Mouse (Mus musculus) heart, embryonic 10.5 days (tissue): ENCODE measurements around the gene Camkk1. TPM values are rescaled to one million over a fixed set of nuclear protein-coding genes. Genes with fewer than 3 reads are reported as not detected.

Experiments used
- DNase-seq: peaks from one replicate; pipeline ENCODE4 v3.0.0-alpha.2; 2017; ENCODE audit warnings: low spot score
- H3K27ac ChIP-seq: fragments of 300-500 bp; sonication (generic); 2 replicates; pipeline ENCODE4 v1.5.1; 2016; ENCODE audit warnings: mild to moderate bottlenecking
- H3K27me3 ChIP-seq: fragments of 300-500 bp; sonication (generic); 2 replicates; pipeline ENCODE4 v1.6.1; 2016; ENCODE audit warnings: mild to moderate bottlenecking; ENCODE audit not compliant: poor library complexity, insufficient read depth, severe bottlenecking
- H3K36me3 ChIP-seq: fragments of 300-500 bp; sonication (generic); 2 replicates; pipeline ENCODE4 v1.6.1; 2016; ENCODE audit warnings: mild to moderate bottlenecking, moderate library complexity
- H3K4me1 ChIP-seq: fragments of 300-500 bp; sonication (generic); 2 replicates; pipeline ENCODE4 v1.6.1; 2016; ENCODE audit warnings: mild to moderate bottlenecking
- H3K4me3 ChIP-seq: fragments of 300-500 bp; sonication (generic); 2 replicates; pipeline ENCODE4 v1.5.1; 2016; ENCODE audit warnings: mild to moderate bottlenecking, moderate library complexity
- H3K9me3 ChIP-seq: fragments of 300-500 bp; sonication (generic); 2 replicates; pipeline ENCODE4 v1.6.1; 2016; ENCODE audit warnings: mild to moderate bottlenecking, moderate library complexity
- WGBS: fragments of 180-500 bp; shearing (Covaris S2); methylation state at CpG from one replicate; pipeline ENCODE4 v1.1.7; 2016; 5-methylcytosine and 5-hydroxymethylcytosine counted together
- polyA plus RNA-seq: library from polyadenylated mRNA; unstranded; fragments of >200 nt; fragmentation: Nextera tagmentation; extraction: Ambion mirVana; gene quantifications from 2 replicates; pipeline ENCODE4 v1.2.1, GENCODE M21; 2016

Camkk1 gene
- polyA plus RNA-seq, 1 experiment from 2014 or later: 3.4 TPM

DNA sequence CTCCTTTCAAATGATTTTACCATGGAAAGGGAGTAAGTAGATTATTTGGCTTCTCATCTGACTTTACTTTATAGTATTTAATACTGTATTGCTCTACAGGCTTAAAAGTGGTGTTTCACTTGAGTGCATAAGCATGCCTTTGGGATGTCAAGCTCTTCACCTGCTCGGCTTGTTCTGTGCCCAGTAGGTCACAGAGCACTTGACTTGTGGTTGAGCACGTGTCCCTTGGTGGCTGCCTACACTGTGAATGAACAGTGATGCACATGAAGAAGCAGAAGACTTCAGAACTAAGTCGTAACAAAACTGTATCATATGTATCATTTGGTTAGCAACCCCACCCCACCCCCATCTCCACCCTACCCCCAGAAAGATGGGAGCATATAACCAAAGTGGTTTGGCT lies 61.5 kb downstream of the Camkk1 start:
- Histone ChIP-seq H3K27ac (no peak overlapping the region), H3K27me3 (no peaks in the 10 kb centered on the region), H3K4me3 (no peak overlapping the region), H3K36me3 (peaks cover 78% of the 10 kb centered on the region), H3K4me1 (no peaks in the 10 kb centered on the region; the same call in 1 of the 2 replicates), H3K9me3 (no peaks in the 10 kb centered on the region)
- DNase-seq: no peak
- WGBS: 90% methylated on average over 3 of the region's 3 CpGs

GRCm38 (mm10) chr11:73084303-73084702 lies 65.5 kb downstream of the Camkk1 start:
- Histone ChIP-seq H3K36me3 (peaks cover 40% of the 10 kb centered on the region), H3K27me3 (no peaks in the 10 kb centered on the region), H3K9me3 (no peaks in the 10 kb centered on the region), H3K27ac (0 out of 2 replicates have a peak overlapping the region, but pooled peaks have one; percentile 6), H3K4me1 (peaks cover 27% of the 10 kb centered on the region), H3K4me3 (no peak overlapping the region)
- DNase-seq: no peak
- 71% methylated on average over 6 of the region's 6 CpGs for WGBS

- WGBS: 80% methylated on average over 10 of the region's 10 CpGs
- no peak for DNase-seq
- Histone ChIP-seq H3K4me1 (peaks cover 27% of the 10 kb centered on the region), H3K4me3 (no peak overlapping the region), H3K27ac (peak overlapping the region; percentile 39; the same call in 1 of the 2 replicates), H3K27me3 (no peaks in the 10 kb centered on the region), H3K36me3 (peaks cover 35% of the 10 kb centered on the region), H3K9me3 (no peaks in the 10 kb centered on the region)
These were observed 66.0 kb downstream of the Camkk1 start for GRCm38 (mm10) chr11:73084804-73085231.

- Histone ChIP-seq H3K27ac (peak overlapping the region; percentile 39; the same call in 1 of the 2 replicates), H3K4me3 (no peak overlapping the region), H3K36me3 (peaks cover 30% of the 10 kb centered on the region), H3K4me1 (peaks cover 27% of the 10 kb centered on the region), H3K27me3 (no peaks in the 10 kb centered on the region), H3K9me3 (no peaks in the 10 kb centered on the region)
- 55% methylated on average over 7 of the region's 7 CpGs for WGBS
- no peak for DNase-seq
These were observed 66.6 kb downstream of the Camkk1 start for GRCm38 (mm10) chr11:73085391-73085790.

GRCm38 (mm10) chr11:73087700-73088480 lies 69.1 kb downstream of the Camkk1 start:
- H3K4me3 ChIP-seq: no peak overlapping the region
- WGBS: 62% methylated on average over 6 of the region's 6 CpGs
- peaks cover 7% of the 10 kb centered on the region for H3K36me3 ChIP-seq
- H3K27me3 ChIP-seq: no peaks in the 10 kb centered on the region
- DNase-seq: no peak
- peak overlapping the region; percentile 60; the same call in 1 of the 2 replicates for H3K27ac ChIP-seq
- peaks cover 27% of the 10 kb centered on the region for H3K4me1 ChIP-seq
- no peaks in the 10 kb centered on the region for H3K9me3 ChIP-seq

DNA sequence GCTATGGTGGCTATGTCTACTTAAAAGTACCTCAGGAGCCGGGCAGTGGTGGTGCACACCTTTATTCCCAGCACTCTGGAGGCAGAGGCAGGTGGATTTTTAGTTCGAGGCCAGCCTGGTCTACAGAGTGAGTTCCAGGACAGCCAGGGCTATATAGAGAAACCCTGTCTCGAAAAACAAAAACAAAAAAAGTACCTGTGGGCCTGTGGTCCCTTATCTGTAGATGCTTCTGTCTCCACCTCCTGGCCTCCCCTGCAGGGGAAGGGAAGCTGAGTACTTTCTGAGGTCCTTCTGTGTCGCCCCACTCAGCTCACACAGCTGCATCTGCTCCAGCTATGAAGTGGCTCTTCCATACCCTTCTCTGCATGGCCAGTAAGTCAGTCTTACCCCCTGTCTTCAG lies 71.5 kb downstream of the Camkk1 start, which contains the start of gene Itgae:
Itgae (plus strand) TSS at position 301 of the 400 bp plus-strand sequence.
- 79% methylated on average over 4 of the region's 4 CpGs for WGBS
- DNase-seq: peak; percentile 56
- H3K27ac ChIP-seq: no peak within 1 kb of the TSS
- H3K4me3 ChIP-seq: no peak within 1 kb of the TSS
- H3K4me1 ChIP-seq: peaks cover 27% of the 10 kb centered on the region
- H3K36me3 ChIP-seq: no peaks in the 10 kb centered on the region
- H3K9me3 ChIP-seq: no peaks in the 10 kb centered on the region
- H3K27me3 ChIP-seq: no peaks in the 10 kb centered on the region

DNA sequence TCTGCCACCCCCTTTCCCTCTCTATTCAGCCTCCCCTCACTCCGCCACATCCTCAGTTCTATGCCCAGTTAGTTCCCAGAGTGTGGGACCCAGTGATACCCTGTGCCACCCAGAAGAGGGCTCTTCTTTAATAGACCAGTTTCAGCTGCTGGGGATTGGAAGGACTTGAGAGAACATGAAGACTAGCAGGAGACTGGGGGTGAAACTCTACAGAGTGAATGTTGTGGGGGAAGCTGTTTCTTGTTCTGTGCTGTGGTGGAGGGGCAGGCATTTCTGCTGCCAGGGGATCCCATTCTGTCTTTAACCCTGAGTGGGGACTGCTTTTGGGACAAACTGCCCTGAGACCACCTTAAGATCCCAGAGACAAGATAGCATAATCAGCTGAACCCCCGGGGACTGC lies 72.0 kb downstream of the Camkk1 start:
- peaks cover 27% of the 10 kb centered on the region for H3K4me1 ChIP-seq
- H3K27ac ChIP-seq: no peak overlapping the region
- no peaks in the 10 kb centered on the region for H3K36me3 ChIP-seq
- WGBS: 77% methylated on average over 2 of the region's 2 CpGs
- H3K4me3 ChIP-seq: no peak overlapping the region
- no peaks in the 10 kb centered on the region for H3K27me3 ChIP-seq
- peak; percentile 65 for DNase-seq
- H3K9me3 ChIP-seq: no peaks in the 10 kb centered on the region

Other genes with a start within 250 kb of the Camkk1 start
- 4.6 and 6.0 TPM in 2 replicates for gene Cyb5d2, start 222.9 kb upstream of the Camkk1 start, polyA plus RNA-seq
- gene Zzef1, start 222.8 kb upstream of the Camkk1 start, polyA plus RNA-seq: 6.8 and 7.5 TPM in 2 replicates
- gene Atp2a3, start 57.8 kb upstream of the Camkk1 start, polyA plus RNA-seq: 3.4 and 4.1 TPM in 2 replicates
- gene P2rx1, start 19.9 kb upstream of the Camkk1 start, polyA plus RNA-seq: 2.6 and 4.8 TPM in 2 replicates
- 11.2 and 11.6 TPM in 2 replicates for gene Ncbp3, start 28.8 kb downstream of the Camkk1 start, polyA plus RNA-seq
- 0.25 and 0.44 TPM in 2 replicates for gene Itgae, start 71.6 kb downstream of the Camkk1 start, polyA plus RNA-seq
- gene Haspin, start 119.3 kb downstream of the Camkk1 start, polyA plus RNA-seq: 16.2 and 17.3 TPM in 2 replicates
- gene P2rx5, start 141.4 kb downstream of the Camkk1 start, polyA plus RNA-seq: 0.41 and 0.97 TPM in 2 replicates
- gene Emc6, start 158.0 kb downstream of the Camkk1 start, polyA plus RNA-seq: 107 and 126 TPM in 2 replicates
- 249 and 253 TPM in 2 replicates for gene Tax1bp3, start 158.1 kb downstream of the Camkk1 start, polyA plus RNA-seq
- 11.9 and 14.0 TPM in 2 replicates for gene Ctns, start 180.0 kb downstream of the Camkk1 start, polyA plus RNA-seq
- 0.54 and 0.62 TPM in 2 replicates for gene Shpk, start 180.5 kb downstream of the Camkk1 start, polyA plus RNA-seq
- gene Trpv1, start 215.3 kb downstream of the Camkk1 start, polyA plus RNA-seq: not detected in 2 replicates
- gene Trpv3, start 248.4 kb downstream of the Camkk1 start, polyA plus RNA-seq: 0.03 TPM in 1 of 2 replicates, not detected in the other